Mouse (Mus musculus) kidney, postnatal 0 days (tissue): Measurements from ENCODE around the gene Cacna1c. TPM values are rescaled to one million over a fixed set of nuclear protein-coding genes. Genes with fewer than 3 reads are reported as not detected.

Experiments
- ATAC-seq: fragments of 200-750 bp; cut with Nextera tagmentation; replicated peaks from 2 replicates; pipeline ENCODE4 v1.8.0; 2017; ENCODE audit warnings: low read depth, moderate number of reproducible peaks, moderate TSS enrichment, moderate library complexity; ENCODE audit not compliant: low FRiP score
- DNase-seq: peaks from one replicate; pipeline ENCODE4 v3.0.0-alpha.2; 2016; ENCODE audit warnings: low spot score
- H3K27ac ChIP-seq: fragments of 300-500 bp; sonication (generic); 2 replicates; pipeline ENCODE4 v1.5.1; 2014; ENCODE audit warnings: mild to moderate bottlenecking
- H3K27me3 ChIP-seq: fragments of 300-500 bp; sonication (generic); 2 replicates; pipeline ENCODE4 v1.6.1; 2014; ENCODE audit warnings: low read length, mixed read lengths; ENCODE audit not compliant: insufficient read depth
- H3K36me3 ChIP-seq: fragments of 300-500 bp; sonication (generic); 2 replicates; pipeline ENCODE4 v1.6.1; 2014; ENCODE audit warnings: low read length, mixed read lengths; ENCODE audit not compliant: insufficient read depth
- H3K4me1 ChIP-seq: fragments of 300-500 bp; sonication (generic); replicated peaks from 2 replicates; pipeline ENCODE4 v1.6.1; 2014; ENCODE audit warnings: antibody characterized with exemption, low read length, mixed read lengths; ENCODE audit not compliant: insufficient read depth
- H3K4me2 ChIP-seq: fragments of 300-500 bp; sonication (generic); 2 replicates; pipeline ENCODE4 v1.6.1; 2014; ENCODE audit warnings: mild to moderate bottlenecking, low read length, moderate library complexity, mixed read lengths
- H3K4me3 ChIP-seq: fragments of 300-500 bp; sonication (generic); replicated peaks from 2 replicates; pipeline ENCODE4 v1.5.1; 2014; ENCODE audit warnings: low read depth, low read length
- H3K9ac ChIP-seq: fragments of 300-500 bp; sonication (generic); 2 replicates; pipeline ENCODE4 v1.6.1; 2014; ENCODE audit warnings: low read depth, low read length
- H3K9me3 ChIP-seq: fragments of 300-500 bp; sonication (generic); replicated peaks from 2 replicates; pipeline ENCODE4 v1.6.1; 2016; ENCODE audit warnings: low read length, inconsistent platforms, mixed read lengths
- CTCF ChIP-seq: IDR thresholded peaks from 2 replicates; pipeline ENCODE4 v1.5.1; 2016; ENCODE audit warnings: antibody characterized with exemption, low read depth, mild to moderate bottlenecking, moderate library complexity
- WGBS: fragments of 180-500 bp; shearing (Covaris S2); extraction: QIAGEN DNeasy Blood & Tissue Kit; methylation state at CpG from one replicate; pipeline ENCODE4 v1.1.7; 2014; 5-methylcytosine and 5-hydroxymethylcytosine counted together
- polyA plus RNA-seq: library from polyadenylated mRNA; unstranded; fragments of >200 nt; fragmentation: Nextera tagmentation; extraction: Ambion mirVana; gene quantifications from 2 replicates; pipeline ENCODE4 v1.2.1, GENCODE M21; 2015

Gene Cacna1c
- polyA plus RNA-seq, 1 experiment from 2014 or later: 1.3 TPM

GRCm38 (mm10) chr6:118926669-118927068, 269.5 kb downstream of the Cacna1c start:
- H3K4me2 ChIP-seq: no peak overlapping the region
- ATAC-seq (no peak), DNase-seq (no peak)
- 69% methylated on average over 3 of the region's 3 CpGs for WGBS
- H3K9ac ChIP-seq: no peak overlapping the region
- no peaks in the 10 kb centered on the region for H3K36me3 ChIP-seq
- H3K4me3 ChIP-seq: no peak overlapping the region
- no peaks in the 10 kb centered on the region for H3K27me3 ChIP-seq
- H3K9me3 ChIP-seq: no peaks in the 10 kb centered on the region
- H3K27ac ChIP-seq: no peak overlapping the region
- H3K4me1 ChIP-seq: no peaks in the 10 kb centered on the region
- TF ChIP-seq CTCF: no peak

- Histone ChIP-seq H3K4me2 (no peak overlapping the region), H3K36me3 (no peaks in the 10 kb centered on the region), H3K4me3 (no peak overlapping the region), H3K9ac (no peak overlapping the region), H3K9me3 (no peaks in the 10 kb centered on the region), H3K4me1 (no peaks in the 10 kb centered on the region), H3K27ac (no peak overlapping the region), H3K27me3 (no peaks in the 10 kb centered on the region)
- 85% methylated on average over 12 of the region's 12 CpGs for WGBS
- no peak for DNase-seq
- no peak for ATAC-seq
- no peak for TF ChIP-seq CTCF
Measured at GRCm38 (mm10) chr6:118924426-118924825, 271.8 kb downstream of the Cacna1c start.

DNA sequence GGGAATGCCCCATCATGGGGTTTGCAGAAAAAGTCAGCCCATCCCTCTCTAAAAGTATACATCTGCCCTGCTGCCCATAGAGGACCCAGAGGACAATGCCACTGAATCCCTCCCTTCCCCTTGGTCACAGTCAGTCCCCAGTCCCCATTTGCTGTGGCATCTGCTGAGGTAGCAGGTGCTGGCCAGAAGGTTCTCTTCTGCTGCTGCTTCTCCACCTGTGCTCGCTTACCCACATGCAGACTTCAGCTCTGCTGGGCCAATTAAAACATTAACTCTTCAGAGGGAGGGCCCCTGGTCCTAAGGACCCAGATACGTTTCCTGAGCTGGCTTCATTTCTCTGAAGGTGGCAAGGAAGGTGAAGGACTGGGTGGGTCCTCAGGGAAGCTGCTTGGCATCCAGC, 272.3 kb downstream of the Cacna1c start:
- WGBS: 76% methylated on average over 2 of the region's 2 CpGs

GRCm38 (mm10) chr6:118923212-118923577, 273.0 kb downstream of the Cacna1c start:
- Histone ChIP-seq H3K4me3 (no peak overlapping the region), H3K9ac (no peak overlapping the region), H3K36me3 (no peaks in the 10 kb centered on the region), H3K27me3 (no peaks in the 10 kb centered on the region), H3K4me1 (no peaks in the 10 kb centered on the region), H3K4me2 (no peak overlapping the region), H3K9me3 (no peaks in the 10 kb centered on the region), H3K27ac (no peak overlapping the region)
- no peak; the same call in 1 of the 2 replicates for ATAC-seq
- no peak for TF ChIP-seq CTCF
- WGBS: 75% methylated on average over 5 of the region's 5 CpGs
- no peak for DNase-seq

More for the DNA sequence above, 272.3 kb downstream of the Cacna1c start:
- H3K4me1 ChIP-seq: no peaks in the 10 kb centered on the region
- no peak for TF ChIP-seq CTCF
- ATAC-seq (no peak), DNase-seq (no peak)
- H3K27me3 ChIP-seq: no peaks in the 10 kb centered on the region
- H3K36me3 ChIP-seq: no peaks in the 10 kb centered on the region
- H3K27ac ChIP-seq: no peak overlapping the region
- H3K4me3 ChIP-seq: no peak overlapping the region
- H3K4me2 ChIP-seq: no peak overlapping the region
- H3K9me3 ChIP-seq: no peaks in the 10 kb centered on the region
- no peak overlapping the region for H3K9ac ChIP-seq

DNA sequence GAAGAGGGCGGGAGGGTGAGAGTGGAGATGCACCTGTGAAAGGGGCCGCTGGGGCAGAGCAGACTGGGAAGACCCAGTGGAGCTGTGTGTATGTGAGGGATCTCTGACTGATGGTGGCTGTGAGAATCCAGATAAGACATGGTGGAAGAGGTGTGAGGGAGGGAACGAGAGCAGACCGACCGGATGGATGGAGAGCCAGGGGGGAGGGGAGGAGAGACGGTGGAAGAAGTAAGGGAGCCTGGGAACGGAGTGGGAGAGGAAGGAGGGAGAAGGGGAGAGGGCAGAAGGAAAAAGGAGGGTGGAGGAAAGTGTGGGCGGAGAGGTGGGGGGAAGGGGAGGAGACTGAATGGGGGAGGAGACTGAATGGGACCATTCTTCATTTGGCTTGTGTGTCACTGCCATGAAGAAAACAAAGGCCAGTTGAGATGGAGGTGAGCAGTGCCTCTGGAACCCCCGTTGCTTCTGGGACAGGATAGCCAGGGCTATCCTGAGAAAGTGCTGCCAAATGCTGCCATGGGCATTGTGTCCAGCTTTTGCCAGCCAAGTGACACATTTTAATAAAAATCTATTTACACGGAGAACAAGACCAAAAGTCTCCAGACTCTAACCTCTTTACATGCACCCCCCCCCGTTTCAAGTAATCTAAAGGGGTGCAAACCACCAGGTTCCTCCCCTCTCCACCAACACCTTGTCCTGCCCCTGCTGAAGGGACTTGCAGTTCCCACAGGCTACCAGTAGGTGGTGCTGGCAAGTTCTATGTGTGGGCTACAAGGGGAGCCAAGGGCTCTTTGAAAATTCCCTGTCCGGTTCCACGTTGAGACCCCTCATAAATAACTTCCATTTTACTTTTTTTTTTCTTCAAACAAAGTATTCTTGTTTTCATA, 273.6 kb downstream of the Cacna1c start:
- Histone ChIP-seq H3K4me3 (no peak overlapping the region), H3K4me1 (no peaks in the 10 kb centered on the region), H3K9me3 (no peaks in the 10 kb centered on the region), H3K27ac (no peak overlapping the region), H3K9ac (no peak overlapping the region), H3K27me3 (no peaks in the 10 kb centered on the region), H3K36me3 (no peaks in the 10 kb centered on the region), H3K4me2 (no peak overlapping the region)
- ATAC-seq: peak; percentile 46; the same call in 1 of the 2 replicates
- DNase-seq: peak; percentile 83
- peak; percentile 90 for TF ChIP-seq CTCF
- 20% methylated on average over 13 of the region's 13 CpGs for WGBS

- Histone ChIP-seq H3K36me3 (no peaks in the 10 kb centered on the region), H3K4me3 (no peak overlapping the region), H3K4me2 (no peak overlapping the region), H3K9ac (no peak overlapping the region), H3K27me3 (no peaks in the 10 kb centered on the region), H3K27ac (no peak overlapping the region), H3K9me3 (no peaks in the 10 kb centered on the region), H3K4me1 (no peaks in the 10 kb centered on the region)
- no peak for TF ChIP-seq CTCF
- 57% methylated on average over 4 of the region's 4 CpGs for WGBS
- DNase-seq (no peak), ATAC-seq (no peak)
Measured at GRCm38 (mm10) chr6:118908176-118908575, 288.0 kb downstream of the Cacna1c start.
